Mouse (Mus musculus) B cell, adult 67 days (primary cell): Measurements from ENCODE around the gene C1d. TPM values are rescaled to one million over a fixed set of nuclear protein-coding genes. Genes with fewer than 3 reads are reported as not detected.

ENCODE experiments used
- total RNA-seq, 2 experiments: library from RNA; stranded (reverse); gene quantifications; 4 replicates each; pipeline ENCODE4 v1.2.4; 2023

The C1d gene
- 10 to 100 TPM; 40.0 to 49.5 TPM for total RNA-seq

GRCm38 (mm10) chr11:17257443-17257842 is at the start of gene C1d:
Gene C1d (plus strand): TSS chr11:17257579.

GRCm38 (mm10) chr11:17211258-17212140 is 45.9 kb upstream of the C1d start, which contains the start of gene Pno1:
Gene Pno1 (minus strand): TSS chr11:17211568.

Other genes with a start within 250 kb of the C1d start
- 10 to 100 TPM; 16.8 to 22.1 TPM for gene Cnrip1, start 206.0 kb upstream of the C1d start, total RNA-seq
- 100 to 1,000 TPM; 193 to 200 TPM for gene Plek, start 205.2 kb upstream of the C1d start, total RNA-seq
- 100 to 1,000 TPM; 107 to 110 TPM for gene Ppp3r1, start 98.3 kb upstream of the C1d start, total RNA-seq
- gene Wdr92, start 75.5 kb upstream of the C1d start, total RNA-seq, result 10 to 100 TPM in 1 of 2 experiments, 1 to 10 TPM in 1; 9.8 to 11.7 TPM
- gene Pno1, start 46.0 kb upstream of the C1d start, total RNA-seq, result 10 to 100 TPM; 19.8 to 20.1 TPM